Mouse (Mus musculus): ENCODE results near the gene Tspyl4. TPM values are rescaled to one million over a fixed set of nuclear protein-coding genes. Genes with fewer than 3 reads are reported as not detected.

The Tspyl4 gene
- polyA plus RNA-seq, 1 experiment from 2014 or later: 9.7 TPM

- Histone ChIP-seq H3K27ac (ENCODE audit: low read length) (no peak overlapping the region), H3K4me2 (replicated peaks; ENCODE audit: low read depth, low read length) (peak overlapping the region; percentile 94), H3K27me3 (replicated peaks; ENCODE audit: insufficient read depth, low read length) (no peaks in the 10 kb centered on the region), H3K9ac (replicated peaks; ENCODE audit: low read depth) (peak overlapping the region; percentile 39), H3K9me3 (ENCODE audit: low read length) (no peaks in the 10 kb centered on the region), H3K4me1 (ENCODE audit: insufficient read depth, low read depth, low read length) (peaks cover 6% of the 10 kb centered on the region; the same call in 1 of the 2 replicates), H3K4me3 (ENCODE audit: low read depth, low read length) (peak overlapping the region; percentile 58), H3K36me3 (ENCODE audit: insufficient read depth, low read length) (no peaks in the 10 kb centered on the region)
- TF ChIP-seq CTCF (IDR thresholded peaks at IDR 0.05) (no peak), EP300 (IDR thresholded peaks at IDR 0.05) (no peak)
- ATAC-seq (no peak), DNase-seq (ENCODE audit: low spot score) (no peak)
- 4% methylated on average over 13 of the region's 13 CpGs for WGBS
These were observed 337 bp upstream of the Tspyl4 start for GRCm38 (mm10) chr10:34296911-34297298.

- DNase-seq (ENCODE audit: low spot score) (no peak), ATAC-seq (no peak)
- Histone ChIP-seq H3K4me3 (ENCODE audit: low read depth, low read length) (peak overlapping the region; percentile 58), H3K9ac (replicated peaks; ENCODE audit: low read depth) (peak overlapping the region; percentile 39), H3K4me1 (ENCODE audit: insufficient read depth, low read depth, low read length) (peaks cover 6% of the 10 kb centered on the region; the same call in 1 of the 2 replicates), H3K36me3 (ENCODE audit: insufficient read depth, low read length) (no peaks in the 10 kb centered on the region), H3K9me3 (ENCODE audit: low read length) (no peaks in the 10 kb centered on the region), H3K27ac (ENCODE audit: low read length) (peak overlapping the region; percentile 10; the same call in 1 of the 2 replicates), H3K27me3 (replicated peaks; ENCODE audit: insufficient read depth, low read length) (no peaks in the 10 kb centered on the region), H3K4me2 (replicated peaks; ENCODE audit: low read depth, low read length) (peak overlapping the region; percentile 94)
- 44% methylated on average over 25 of the region's 25 CpGs for WGBS
- TF ChIP-seq EP300 (IDR thresholded peaks at IDR 0.05) (no peak), CTCF (IDR thresholded peaks at IDR 0.05) (no peak)
These were observed 925 bp downstream of the Tspyl4 start for GRCm38 (mm10) chr10:34297980-34298753.

DNA sequence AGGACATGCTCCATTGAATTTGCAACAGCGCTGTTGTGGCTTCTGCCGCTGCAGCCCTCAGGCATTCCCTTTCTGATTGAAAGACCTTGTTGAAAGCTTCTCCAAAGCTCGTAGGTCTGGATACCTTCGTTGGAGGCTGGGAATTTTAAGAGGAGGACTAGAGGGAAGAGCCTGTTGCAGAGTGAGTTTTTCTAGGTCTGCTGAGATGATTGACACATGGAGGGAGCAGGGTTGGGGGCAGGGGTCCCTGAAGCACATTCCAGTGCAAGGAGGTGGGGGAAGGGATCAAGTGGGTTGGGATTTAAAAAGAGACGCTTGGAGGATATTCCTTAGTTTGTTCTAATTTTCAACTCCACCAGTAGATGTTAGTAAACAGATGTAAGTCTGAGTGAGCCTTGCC is 3.1 kb downstream of the Tspyl4 start:
- no peaks in the 10 kb centered on the region for H3K9me3 ChIP-seq (ENCODE audit: low read length)
- no peak overlapping the region for H3K27ac ChIP-seq (ENCODE audit: low read length)
- ATAC-seq (no peak), DNase-seq (ENCODE audit: low spot score) (no peak)
- peaks cover 6% of the 10 kb centered on the region; the same call in 1 of the 2 replicates for H3K4me1 ChIP-seq (ENCODE audit: insufficient read depth, low read depth, low read length)
- H3K9ac ChIP-seq (replicated peaks; ENCODE audit: low read depth): no peak overlapping the region
- WGBS: 30% methylated on average over 5 of the region's 5 CpGs
- no peaks in the 10 kb centered on the region for H3K27me3 ChIP-seq (replicated peaks; ENCODE audit: insufficient read depth, low read length)
- peak overlapping the region; percentile 34; the same call in 1 of the 2 replicates for H3K4me2 ChIP-seq (replicated peaks; ENCODE audit: low read depth, low read length)
- no peaks in the 10 kb centered on the region for H3K36me3 ChIP-seq (ENCODE audit: insufficient read depth, low read length)
- no peak for TF ChIP-seq CTCF (IDR thresholded peaks at IDR 0.05)
- no peak for TF ChIP-seq EP300 (IDR thresholded peaks at IDR 0.05)
- no peak overlapping the region for H3K4me3 ChIP-seq (ENCODE audit: low read depth, low read length)

DNA sequence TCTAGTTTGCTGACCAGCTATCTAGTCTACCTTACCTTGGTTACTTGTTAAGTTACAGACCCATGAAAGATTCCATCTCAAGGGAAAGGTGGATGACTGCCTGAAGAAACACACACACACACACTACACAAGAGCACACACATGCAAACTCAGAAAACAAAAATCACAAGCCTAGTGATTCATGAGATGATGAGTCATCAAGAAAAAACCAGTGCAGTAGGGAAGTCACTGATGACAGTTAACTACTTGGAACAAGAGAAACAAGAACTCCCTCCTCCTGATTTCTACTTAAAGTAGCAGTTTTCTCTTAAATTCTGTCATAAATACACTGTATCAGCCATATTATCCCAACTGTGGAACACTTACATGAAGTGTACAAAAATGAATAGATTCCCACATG is 9.8 kb downstream of the Tspyl4 start:
- no peak overlapping the region for H3K4me3 ChIP-seq (ENCODE audit: low read depth, low read length)
- ATAC-seq: no peak

GRCm38 (mm10) chr10:34309915-34310685 is 12.9 kb downstream of the Tspyl4 start:
- peaks cover 4% of the 10 kb centered on the region; the same call in 1 of the 2 replicates for H3K36me3 ChIP-seq (ENCODE audit: insufficient read depth, low read length)
- no peaks in the 10 kb centered on the region for H3K4me1 ChIP-seq (ENCODE audit: insufficient read depth, low read depth, low read length)
- H3K9ac ChIP-seq (replicated peaks; ENCODE audit: low read depth): no peak overlapping the region
- no peaks in the 10 kb centered on the region for H3K9me3 ChIP-seq (ENCODE audit: low read length)
- ATAC-seq: peak; percentile 94
- WGBS: 56% methylated on average over 9 of the region's 9 CpGs
- no peak overlapping the region for H3K4me3 ChIP-seq (ENCODE audit: low read depth, low read length)
- no peak overlapping the region for H3K4me2 ChIP-seq (replicated peaks; ENCODE audit: low read depth, low read length)
- DNase-seq (ENCODE audit: low spot score): peak; percentile 87
- no peaks in the 10 kb centered on the region for H3K27me3 ChIP-seq (replicated peaks; ENCODE audit: insufficient read depth, low read length)
- peak overlapping the region; percentile 27; the same call in 1 of the 2 replicates for H3K27ac ChIP-seq (ENCODE audit: low read length)
- TF ChIP-seq EP300 (IDR thresholded peaks at IDR 0.05): peak; percentile 64; the same call in 1 of the 2 replicates
- TF ChIP-seq CTCF (IDR thresholded peaks at IDR 0.05): no peak

More for the DNA sequence above, 9.8 kb downstream of the Tspyl4 start:
- H3K4me1 ChIP-seq (ENCODE audit: insufficient read depth, low read depth, low read length): no peaks in the 10 kb centered on the region
- H3K27me3 ChIP-seq (replicated peaks; ENCODE audit: insufficient read depth, low read length): no peaks in the 10 kb centered on the region
- DNase-seq (ENCODE audit: low spot score): no peak
- TF ChIP-seq EP300 (IDR thresholded peaks at IDR 0.05) (no peak), CTCF (IDR thresholded peaks at IDR 0.05) (no peak)
- no peak overlapping the region for H3K9ac ChIP-seq (replicated peaks; ENCODE audit: low read depth)
- no peak overlapping the region for H3K27ac ChIP-seq (ENCODE audit: low read length)
- H3K36me3 ChIP-seq (ENCODE audit: insufficient read depth, low read length): no peaks in the 10 kb centered on the region
- no peaks in the 10 kb centered on the region for H3K9me3 ChIP-seq (ENCODE audit: low read length)
- H3K4me2 ChIP-seq (replicated peaks; ENCODE audit: low read depth, low read length): no peak overlapping the region

DNA sequence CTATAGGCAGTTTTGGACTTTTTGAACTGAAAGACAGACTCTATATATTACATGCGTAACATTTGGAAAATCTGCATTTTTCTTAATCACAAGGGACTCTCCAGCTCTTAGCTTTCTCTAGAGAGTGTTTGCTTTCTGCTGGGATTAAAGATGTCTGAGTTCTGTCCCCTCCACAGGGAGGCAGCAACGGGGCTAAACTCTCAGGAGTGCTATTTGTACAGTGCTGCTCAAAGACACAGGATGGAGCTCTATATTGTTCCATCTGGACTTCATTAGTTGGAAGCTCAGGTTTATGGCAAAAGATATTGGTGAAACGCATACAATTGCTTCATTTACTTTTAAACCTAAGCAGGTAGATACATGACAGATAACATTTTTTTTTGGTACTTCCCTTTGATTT is 15.3 kb downstream of the Tspyl4 start:
- DNase-seq (ENCODE audit: low spot score) (no peak), ATAC-seq (no peak)
- Histone ChIP-seq H3K36me3 (ENCODE audit: insufficient read depth, low read length) (peaks cover 4% of the 10 kb centered on the region; the same call in 1 of the 2 replicates), H3K9me3 (ENCODE audit: low read length) (no peaks in the 10 kb centered on the region), H3K4me3 (ENCODE audit: low read depth, low read length) (no peak overlapping the region), H3K4me2 (replicated peaks; ENCODE audit: low read depth, low read length) (no peak overlapping the region), H3K4me1 (ENCODE audit: insufficient read depth, low read depth, low read length) (no peaks in the 10 kb centered on the region), H3K27ac (ENCODE audit: low read length) (no peak overlapping the region), H3K27me3 (replicated peaks; ENCODE audit: insufficient read depth, low read length) (no peaks in the 10 kb centered on the region), H3K9ac (replicated peaks; ENCODE audit: low read depth) (no peak overlapping the region)
- 67% methylated on average over 3 of the region's 3 CpGs for WGBS
- no peak for TF ChIP-seq EP300 (IDR thresholded peaks at IDR 0.05)
- peak; percentile 43 for TF ChIP-seq CTCF (IDR thresholded peaks at IDR 0.05)
